Mouse (Mus musculus): ENCODE data around the gene 1700016C15Rik.

DNA sequence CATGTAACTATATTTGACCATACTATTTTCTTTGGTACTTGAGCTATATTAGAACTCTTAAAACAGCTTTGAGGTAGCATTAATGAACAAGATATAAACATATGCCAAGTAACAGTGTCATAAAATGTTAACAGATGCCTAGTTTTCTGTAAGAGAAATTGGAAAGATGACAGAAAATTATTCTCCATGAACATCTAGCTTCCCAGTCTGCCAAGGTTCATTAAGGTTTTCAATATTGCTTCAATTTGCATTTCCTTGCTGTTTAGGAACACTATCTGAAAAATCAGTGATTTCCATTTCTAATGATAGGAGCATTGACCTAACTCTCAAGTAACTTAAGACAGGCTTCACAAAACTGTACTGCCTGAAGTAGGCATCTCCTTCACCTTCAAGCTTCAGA, 39.3 kb downstream of the 1700016C15Rik start:
- TF ChIP-seq POLR2A (IDR thresholded peaks at IDR 0.05; ENCODE audit: borderline replicate concordance, control insufficient read depth, low read depth, low read length) (no peak), CTCF (IDR thresholded peaks at IDR 0.05; ENCODE audit: control insufficient read depth, insufficient read depth, low read length) (no peak)
